Mouse (Mus musculus) neural tube, embryonic 10.5 days (tissue): ENCODE data around the gene Ntm.
A peak's percentile ranks its signal among the peaks of the same experiment; 100 is the strongest.

Experiments
- DNase-seq: peaks from one replicate; pipeline ENCODE4 v3.0.0-alpha.2; 2017; ENCODE audit warnings: low spot score; ENCODE audit errors: extremely low spot score

The Ntm gene

DNA sequence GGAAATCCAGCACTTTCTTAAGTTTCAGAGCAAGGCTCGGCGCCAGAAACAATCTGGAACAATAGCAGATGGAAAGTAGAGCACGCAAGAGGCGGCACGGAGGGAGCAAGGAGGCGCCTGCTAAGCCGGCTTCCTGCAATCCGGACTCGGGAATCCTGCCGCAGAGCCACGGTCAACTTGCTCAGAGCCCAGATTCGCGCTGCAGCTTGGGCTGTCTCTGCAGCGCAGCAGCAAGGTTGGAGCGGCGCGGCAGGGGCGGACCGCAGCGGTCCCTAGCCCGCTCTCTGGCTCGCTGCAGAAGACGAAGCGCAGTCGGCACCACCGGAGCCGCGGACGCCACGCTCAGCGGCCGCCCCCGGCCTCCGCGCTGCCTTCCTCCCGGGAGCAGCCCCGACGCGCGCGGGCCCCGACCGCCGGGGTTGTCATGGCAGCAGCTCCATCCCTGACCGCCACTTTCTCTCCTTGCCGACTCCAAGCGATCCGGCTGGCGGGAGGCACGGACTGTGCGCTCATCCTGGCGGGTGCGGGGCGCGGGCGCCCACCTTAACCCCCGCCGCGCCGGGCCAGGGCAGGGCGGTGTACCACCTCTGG is 550.7 kb downstream of the Ntm start:
- no peak for DNase-seq

- DNase-seq, result peak; percentile 78
These were observed 551.3 kb downstream of the Ntm start for GRCm38 (mm10) chr9:29411408-29412180.

DNA sequence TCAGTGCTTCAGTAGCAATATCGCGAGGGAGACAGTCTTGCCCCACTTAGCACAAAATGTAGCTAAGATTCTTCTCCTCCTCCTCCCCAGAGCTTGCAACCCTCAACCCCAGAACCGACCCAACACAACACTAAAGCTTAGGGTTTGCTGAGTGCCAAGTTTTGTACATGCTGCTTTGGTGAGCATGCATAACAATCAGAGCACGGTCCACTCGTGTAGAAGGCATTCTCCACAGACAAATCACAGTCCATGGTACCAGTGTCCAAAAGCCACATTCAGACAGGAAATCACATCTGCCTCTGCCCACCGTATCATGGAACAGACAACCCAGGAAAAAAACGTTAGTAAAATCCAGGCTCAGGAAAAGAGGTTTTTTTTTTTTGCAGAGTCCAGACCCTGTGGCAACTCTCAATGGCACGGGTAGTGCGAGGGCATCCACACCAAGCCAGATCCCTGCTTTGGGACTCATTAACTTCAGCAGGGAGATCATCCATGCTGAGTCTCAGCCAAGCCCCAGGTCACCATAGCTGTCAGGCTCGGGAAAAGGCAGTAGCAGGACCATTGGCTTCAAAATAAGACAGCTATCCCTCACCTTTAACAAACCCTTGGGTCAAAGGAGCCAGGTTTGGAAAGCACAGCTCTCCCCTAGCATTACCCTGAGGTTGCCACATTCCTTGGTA is 552.1 kb downstream of the Ntm start:
- no peak for DNase-seq

DNA sequence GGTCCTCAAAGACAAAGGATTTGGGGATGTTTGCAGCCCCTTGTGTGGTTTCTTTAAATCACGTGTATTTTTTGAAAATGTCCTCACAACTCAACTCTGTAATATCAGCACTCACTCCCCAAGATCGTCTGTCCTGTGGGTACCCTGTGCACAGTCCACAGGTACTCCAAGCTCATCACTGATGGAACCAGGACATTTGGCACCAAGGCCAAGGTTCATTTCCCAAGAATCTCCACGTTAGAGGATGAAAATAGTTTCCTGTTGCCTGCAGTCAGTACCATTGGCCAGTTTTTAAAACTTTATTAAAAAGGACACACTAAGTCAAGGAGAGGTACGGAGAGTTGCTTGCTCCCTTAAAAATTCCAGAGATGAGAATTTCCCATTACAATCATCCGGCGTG is 552.7 kb downstream of the Ntm start:
- no peak for DNase-seq

DNA sequence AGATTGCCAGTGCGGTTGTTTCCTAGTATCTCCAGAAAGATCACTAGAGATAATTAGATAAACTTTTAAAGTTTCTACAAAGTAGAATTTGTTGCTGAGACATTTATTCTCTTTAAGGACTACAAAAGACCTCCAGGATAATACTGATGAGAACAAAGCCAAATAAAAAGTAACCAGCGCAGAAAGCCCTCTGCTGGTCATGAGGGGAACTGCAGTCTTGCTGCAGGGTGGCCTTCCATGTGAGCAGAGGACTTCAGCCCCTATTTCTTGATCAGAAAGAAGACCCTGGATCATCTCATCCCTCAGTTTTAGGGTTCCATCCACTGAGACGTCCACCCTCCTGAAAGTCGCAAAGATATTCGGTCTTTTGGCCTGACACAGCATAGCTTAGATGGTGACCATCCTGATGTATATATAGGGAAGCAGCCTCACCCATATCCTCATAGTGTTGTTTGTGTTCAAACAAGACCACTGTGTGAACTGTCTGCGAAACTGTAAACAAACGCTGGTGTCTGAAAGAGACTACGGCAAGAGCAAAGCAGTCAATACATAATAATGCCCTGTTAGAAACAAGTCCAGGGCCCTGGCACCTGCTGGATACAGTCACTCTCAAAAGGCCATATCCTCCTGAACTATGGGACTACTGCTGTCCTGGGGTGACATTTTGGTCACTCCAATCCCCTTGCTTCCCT is 553.6 kb downstream of the Ntm start:
- peak; percentile 68 for DNase-seq

DNA sequence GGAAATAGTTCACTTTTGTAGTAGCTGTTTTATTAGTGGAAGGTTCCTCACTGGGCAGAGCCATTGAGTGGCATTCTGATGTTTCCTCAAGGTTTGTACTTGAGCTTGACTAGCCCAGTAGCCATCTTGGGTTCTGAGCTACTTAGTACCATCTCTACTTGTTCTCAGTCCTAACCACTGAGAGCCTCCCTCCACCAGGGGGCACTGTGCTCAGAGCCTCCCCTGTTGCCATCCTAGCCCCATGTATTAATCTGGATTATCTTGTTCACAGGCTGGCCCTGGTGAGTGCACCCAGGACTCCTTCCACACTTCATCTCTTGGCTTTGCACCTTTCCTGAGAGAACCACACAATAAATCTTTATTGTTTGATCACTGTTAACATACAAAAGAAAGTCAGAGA is 555.0 kb downstream of the Ntm start:
- peak; percentile 35 for DNase-seq

DNA sequence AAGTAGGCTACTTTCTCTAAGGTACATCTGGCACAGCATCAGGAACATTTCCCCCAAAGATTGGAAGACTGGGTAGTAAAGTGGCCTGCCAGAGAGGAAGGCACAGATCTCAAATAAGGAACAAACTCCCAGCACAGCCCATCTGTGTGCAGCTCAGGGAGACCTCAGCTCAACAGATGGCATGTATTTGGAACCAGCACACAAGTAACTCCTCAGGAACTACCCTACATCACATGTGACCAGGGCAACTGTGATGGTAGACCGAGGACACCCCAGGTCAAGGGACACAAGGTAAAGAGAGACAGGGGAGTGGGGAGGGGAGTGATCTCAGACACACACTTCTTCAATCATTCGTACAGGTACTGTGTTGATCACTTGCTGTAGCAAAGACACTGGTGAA is 556.0 kb downstream of the Ntm start:
- no peak for DNase-seq

DNA sequence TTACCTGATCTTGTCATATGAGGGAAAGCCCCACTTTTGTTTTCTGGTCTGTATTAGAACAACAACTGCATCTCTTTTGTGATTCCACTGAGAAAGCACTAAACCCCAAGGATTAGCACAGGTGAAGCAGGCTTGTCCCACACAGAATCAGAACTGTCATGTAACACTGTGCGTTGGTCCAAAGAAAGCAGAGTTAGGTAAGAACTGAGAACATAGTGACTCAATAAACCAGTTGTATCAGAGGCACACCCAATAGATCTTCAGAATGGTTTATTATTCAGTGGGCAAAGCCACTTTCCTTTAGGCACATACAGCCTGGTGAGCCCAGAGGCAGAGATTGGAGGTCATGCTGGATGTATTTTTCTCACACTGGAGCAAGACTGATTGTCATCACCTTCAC is 556.9 kb downstream of the Ntm start:
- DNase-seq, result no peak

GRCm38 (mm10) chr9:29400151-29400550 is 562.8 kb downstream of the Ntm start:
- no peak for DNase-seq

GRCm38 (mm10) chr9:29396101-29396500 is 566.8 kb downstream of the Ntm start:
- DNase-seq, result no peak

DNA sequence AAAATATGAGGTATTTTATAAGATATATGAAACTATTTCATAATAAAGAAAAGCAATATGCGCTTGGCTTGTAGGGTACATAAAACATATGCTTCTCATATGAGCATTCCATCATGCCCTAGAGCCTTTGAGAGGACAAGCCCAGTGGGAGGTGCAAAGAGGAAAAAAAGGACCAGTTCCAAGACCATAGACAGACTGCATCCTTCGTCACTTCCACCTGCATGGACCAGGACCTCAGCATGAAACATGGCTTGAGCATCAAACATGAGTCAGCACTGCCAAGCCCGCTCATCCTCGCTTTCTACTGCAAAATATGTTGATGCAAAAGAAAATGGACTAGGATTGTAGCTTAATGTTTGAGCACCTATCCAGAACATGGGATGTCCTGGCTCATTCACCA is 569.8 kb downstream of the Ntm start:
- DNase-seq, result no peak

GRCm38 (mm10) chr9:29390796-29391517 is 572.0 kb downstream of the Ntm start:
- no peak for DNase-seq

DNA sequence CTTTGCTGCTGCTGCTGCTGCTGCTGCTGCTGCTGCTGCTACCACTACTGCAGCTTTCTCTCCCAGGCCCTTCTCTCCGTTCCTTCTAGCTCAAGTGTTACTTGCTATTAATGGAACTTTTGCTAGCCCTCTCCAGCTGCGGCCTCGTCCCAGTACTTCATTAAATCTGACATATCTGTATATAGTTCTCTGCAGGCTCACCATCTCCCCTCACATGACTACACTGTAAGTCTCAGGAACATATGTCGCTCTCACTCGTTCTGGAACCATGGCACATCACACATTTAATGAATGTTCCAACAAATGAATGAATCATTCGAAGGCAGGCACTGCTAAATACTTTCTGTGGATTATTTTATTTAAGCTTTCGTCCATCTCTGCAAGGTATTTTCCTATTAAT is 573.7 kb downstream of the Ntm start:
- no peak for DNase-seq

GRCm38 (mm10) chr9:29387136-29387535 is 575.8 kb downstream of the Ntm start:
- no peak for DNase-seq

DNA sequence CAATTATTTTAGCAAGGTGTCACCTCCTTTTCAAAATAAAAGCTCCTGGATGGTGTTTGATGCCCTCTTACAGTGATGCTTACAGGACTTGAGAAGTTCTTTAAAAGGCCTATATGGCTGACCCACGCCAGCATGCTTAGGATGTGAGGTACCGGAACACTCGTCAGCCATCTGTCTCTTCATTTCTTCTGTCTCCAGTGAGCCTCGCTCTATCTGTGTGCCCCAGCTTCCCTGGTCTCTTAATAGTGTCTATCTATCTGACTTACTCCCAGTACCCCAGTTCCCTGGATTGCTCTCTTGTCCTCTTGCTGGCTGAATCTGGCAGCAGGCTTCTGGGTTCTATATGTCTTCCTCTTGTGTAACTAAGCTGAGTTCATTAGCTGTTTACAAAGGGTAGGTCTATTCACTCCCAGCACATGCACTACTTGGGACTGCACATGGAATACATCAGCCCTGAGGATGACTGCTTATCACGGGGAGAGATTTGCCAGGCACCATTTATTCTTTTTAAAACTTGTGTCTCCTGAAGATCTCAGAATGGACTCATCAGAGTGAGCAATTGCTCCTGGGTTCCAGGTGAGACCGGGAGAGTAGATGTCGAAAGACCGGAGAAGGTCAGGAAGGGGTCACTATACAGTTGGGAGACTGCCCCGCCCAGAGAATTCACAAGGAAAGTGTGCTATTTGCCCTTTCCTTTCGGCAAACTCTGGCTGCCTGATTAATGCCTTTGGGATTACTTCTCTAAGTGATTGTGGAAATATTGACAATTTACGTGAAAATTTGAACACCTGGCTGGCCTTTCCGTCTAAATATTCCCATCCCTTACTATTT is 585.6 kb downstream of the Ntm start:
- DNase-seq, result no peak

DNA sequence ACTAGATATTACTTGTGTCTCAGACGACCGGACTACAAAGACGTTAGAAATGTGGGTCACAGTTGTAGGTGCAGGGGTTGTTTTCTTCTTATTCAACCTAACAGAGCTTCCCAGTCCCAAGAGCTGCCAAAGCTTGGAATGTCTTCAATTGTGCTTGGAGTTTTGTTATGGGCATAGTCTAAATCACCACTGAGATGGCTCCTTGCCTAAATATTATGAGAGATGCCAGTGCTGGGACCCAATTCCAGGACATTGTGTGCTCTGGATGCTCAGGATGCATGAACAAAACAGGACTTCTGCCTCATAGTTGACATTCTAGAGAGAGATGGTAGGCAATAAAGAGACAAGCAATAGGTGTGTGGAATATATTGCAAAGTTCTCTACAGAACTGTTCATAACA is 591.6 kb downstream of the Ntm start:
- DNase-seq, result no peak

- no peak for DNase-seq
These were observed 593.3 kb downstream of the Ntm start for GRCm38 (mm10) chr9:29369621-29370020.

DNA sequence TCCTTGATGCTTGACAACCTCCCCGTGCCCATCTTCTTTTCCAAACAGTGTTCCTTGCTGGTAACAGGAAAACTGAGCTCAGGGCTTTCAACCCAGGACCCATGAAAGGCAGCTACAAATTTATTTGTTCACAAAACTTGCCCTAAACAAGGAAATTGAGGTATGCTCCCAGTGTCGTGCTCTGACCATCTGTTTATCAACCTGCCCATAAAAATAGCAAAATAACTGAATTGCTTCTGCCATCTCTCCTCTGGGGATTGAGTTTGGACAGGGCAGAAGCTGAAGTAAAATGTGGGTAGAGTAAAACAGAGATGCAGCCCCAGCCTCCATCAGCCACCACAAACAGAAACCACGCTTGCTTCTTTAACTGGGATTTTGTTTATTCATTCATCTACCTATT is 594.6 kb downstream of the Ntm start:
- no peak for DNase-seq

- DNase-seq, result no peak
These were observed 605.1 kb downstream of the Ntm start for GRCm38 (mm10) chr9:29357796-29358195.

GRCm38 (mm10) chr9:29342303-29342702 is 620.6 kb downstream of the Ntm start:
- DNase-seq, result no peak

- DNase-seq, result no peak
These were observed 621.6 kb downstream of the Ntm start for GRCm38 (mm10) chr9:29341292-29341691.
